Mouse (Mus musculus): Measurements from ENCODE around the gene Zfp385b.

Zfp385b gene

GRCm38 (mm10) chr2:77589205-77589901 lies 230.1 kb downstream of the Zfp385b start:
- DNase-seq (ENCODE audit: low read depth): no peak

- DNase-seq (ENCODE audit: low read depth): no peak
Observed at GRCm38 (mm10) chr2:77587387-77587786, 232.1 kb downstream of the Zfp385b start.

GRCm38 (mm10) chr2:77586581-77587360 lies 232.7 kb downstream of the Zfp385b start:
- no peak for DNase-seq (ENCODE audit: low read depth)

- DNase-seq (ENCODE audit: low read depth): no peak
Observed at GRCm38 (mm10) chr2:77583586-77583985, 235.9 kb downstream of the Zfp385b start.

- DNase-seq (ENCODE audit: low read depth): no peak
Observed at GRCm38 (mm10) chr2:77576571-77576970, 242.9 kb downstream of the Zfp385b start.

- no peak for DNase-seq (ENCODE audit: low read depth)
Observed at GRCm38 (mm10) chr2:77567528-77568435, 251.7 kb downstream of the Zfp385b start.

GRCm38 (mm10) chr2:77563706-77564105 lies 255.7 kb downstream of the Zfp385b start:
- no peak for DNase-seq (ENCODE audit: low read depth)

GRCm38 (mm10) chr2:77561941-77562340 lies 257.5 kb downstream of the Zfp385b start:
- DNase-seq (ENCODE audit: low read depth): no peak

GRCm38 (mm10) chr2:77556938-77557337 lies 262.5 kb downstream of the Zfp385b start:
- DNase-seq (ENCODE audit: low read depth): no peak

- no peak for DNase-seq (ENCODE audit: low read depth)
Observed at GRCm38 (mm10) chr2:77555980-77556379, 263.5 kb downstream of the Zfp385b start.

- DNase-seq (ENCODE audit: low read depth): no peak
Observed at GRCm38 (mm10) chr2:77552675-77553074, 266.8 kb downstream of the Zfp385b start.

- DNase-seq (ENCODE audit: low read depth): no peak
Observed at GRCm38 (mm10) chr2:77543388-77543787, 276.1 kb downstream of the Zfp385b start.

GRCm38 (mm10) chr2:77542605-77543004 lies 276.8 kb downstream of the Zfp385b start:
- DNase-seq (ENCODE audit: low read depth): no peak

- no peak for DNase-seq (ENCODE audit: low read depth)
Observed at GRCm38 (mm10) chr2:77541681-77542080, 277.8 kb downstream of the Zfp385b start.

- no peak for DNase-seq (ENCODE audit: low read depth)
Observed at GRCm38 (mm10) chr2:77540860-77541259, 278.6 kb downstream of the Zfp385b start.

GRCm38 (mm10) chr2:77536556-77536955 lies 282.9 kb downstream of the Zfp385b start:
- DNase-seq (ENCODE audit: low read depth): no peak

GRCm38 (mm10) chr2:77528079-77528752 lies 291.2 kb downstream of the Zfp385b start:
- DNase-seq (ENCODE audit: low read depth): no peak

GRCm38 (mm10) chr2:77527616-77528015 lies 291.8 kb downstream of the Zfp385b start:
- no peak for DNase-seq (ENCODE audit: low read depth)

GRCm38 (mm10) chr2:77526803-77527202 lies 292.6 kb downstream of the Zfp385b start:
- no peak for DNase-seq (ENCODE audit: low read depth)

- DNase-seq (ENCODE audit: low read depth): no peak
Observed at GRCm38 (mm10) chr2:77526301-77526700, 293.1 kb downstream of the Zfp385b start.

GRCm38 (mm10) chr2:77522223-77522622 lies 297.2 kb downstream of the Zfp385b start:
- no peak for DNase-seq (ENCODE audit: low read depth)

GRCm38 (mm10) chr2:77519341-77519740 lies 300.1 kb downstream of the Zfp385b start:
- DNase-seq (ENCODE audit: low read depth): no peak

Measured in c-Kit-positive CD71-negative TER-119-negative erythroid progenitor cells, embryonic 14.5 days (primary cell).